Mouse (Mus musculus): ENCODE data around the gene Krt16.

DNA sequence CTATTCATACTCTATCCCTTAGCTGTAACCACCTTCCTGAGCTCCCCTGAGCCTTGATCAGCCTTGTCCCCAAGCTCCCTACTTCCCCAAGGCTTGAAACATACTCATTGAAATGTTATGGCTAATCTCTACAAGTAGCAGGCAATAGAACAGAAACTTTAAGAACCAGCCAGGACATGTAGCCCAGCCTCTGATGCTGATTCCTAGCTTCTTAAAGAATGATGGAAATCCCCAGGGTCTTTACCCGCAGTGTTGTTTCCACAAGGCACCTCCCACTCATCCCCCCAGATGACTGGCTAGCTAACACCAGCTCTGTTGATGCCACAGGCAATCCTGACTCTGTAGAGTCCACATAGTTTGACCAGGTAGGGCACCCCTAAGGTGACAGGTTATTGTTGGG, 9.3 kb upstream of the Krt16 start:
- TF ChIP-seq POLR2A (IDR thresholded peaks at IDR 0.05; ENCODE audit: borderline replicate concordance, extremely low read depth, low read depth, low read length) (no peak), CTCF (IDR thresholded peaks at IDR 0.05; ENCODE audit: insufficient read depth, low read length) (no peak)

Data from lung, adult 2 months (tissue).